Mouse (Mus musculus): ENCODE measurements around the gene Wdr26.
A peak's percentile ranks its signal among the peaks of the same experiment; 100 is the strongest.

Wdr26 gene

GRCm38 (mm10) chr1:181237332-181237731 lies 25.5 kb upstream of the Wdr26 start:
- DNase-seq (ENCODE audit: extremely low spot score), result no peak

GRCm38 (mm10) chr1:181234326-181235035 lies 22.7 kb upstream of the Wdr26 start:
- no peak for DNase-seq (ENCODE audit: extremely low spot score)

GRCm38 (mm10) chr1:181233734-181234133 lies 21.9 kb upstream of the Wdr26 start:
- no peak for DNase-seq (ENCODE audit: extremely low spot score)

GRCm38 (mm10) chr1:181232307-181233027 lies 20.7 kb upstream of the Wdr26 start:
- DNase-seq (ENCODE audit: extremely low spot score), result peak; percentile 76

GRCm38 (mm10) chr1:181231821-181232220 lies 20.0 kb upstream of the Wdr26 start:
- no peak for DNase-seq (ENCODE audit: extremely low spot score)

DNA sequence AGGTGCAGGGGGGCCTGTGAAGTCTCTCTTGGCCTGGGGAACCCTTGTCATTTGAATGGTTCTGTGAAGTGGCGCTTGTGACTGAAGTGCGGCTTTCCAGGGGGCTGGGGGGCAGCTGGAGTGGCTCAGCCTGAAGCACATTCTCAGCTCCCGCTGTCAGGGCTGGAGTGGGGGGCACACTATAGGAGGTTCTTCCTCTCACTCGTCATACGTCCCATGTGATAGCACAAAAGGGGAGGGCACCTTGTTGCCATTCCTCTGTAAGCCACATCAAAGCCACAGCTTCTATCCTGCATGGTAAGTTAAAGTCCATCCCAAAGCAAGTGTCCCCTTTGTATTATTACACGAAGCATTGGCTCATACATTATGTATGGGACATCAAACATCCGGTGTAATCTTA lies 19.5 kb upstream of the Wdr26 start:
- no peak for DNase-seq (ENCODE audit: extremely low spot score)

DNA sequence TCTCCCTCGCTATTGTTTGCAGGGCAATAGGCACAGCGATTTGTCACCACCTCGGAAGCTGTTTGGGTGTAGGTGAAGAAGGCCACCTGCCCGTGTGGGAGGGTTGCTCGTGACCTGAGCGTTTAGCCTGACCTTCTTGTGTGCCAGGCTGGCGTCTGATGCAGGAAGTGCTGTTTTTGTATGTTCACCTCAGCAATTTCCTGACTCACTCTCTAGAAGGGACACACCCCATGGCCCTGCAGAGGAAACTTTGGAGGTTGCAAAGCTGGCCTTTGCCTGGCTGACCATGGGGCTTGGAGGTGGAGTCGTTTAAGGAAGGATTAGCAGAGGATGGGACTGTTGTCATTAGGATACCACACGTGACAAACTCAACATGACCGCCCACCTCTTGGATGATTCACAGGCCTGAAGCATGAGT lies 18.9 kb upstream of the Wdr26 start:
- no peak for DNase-seq (ENCODE audit: extremely low spot score)

DNA sequence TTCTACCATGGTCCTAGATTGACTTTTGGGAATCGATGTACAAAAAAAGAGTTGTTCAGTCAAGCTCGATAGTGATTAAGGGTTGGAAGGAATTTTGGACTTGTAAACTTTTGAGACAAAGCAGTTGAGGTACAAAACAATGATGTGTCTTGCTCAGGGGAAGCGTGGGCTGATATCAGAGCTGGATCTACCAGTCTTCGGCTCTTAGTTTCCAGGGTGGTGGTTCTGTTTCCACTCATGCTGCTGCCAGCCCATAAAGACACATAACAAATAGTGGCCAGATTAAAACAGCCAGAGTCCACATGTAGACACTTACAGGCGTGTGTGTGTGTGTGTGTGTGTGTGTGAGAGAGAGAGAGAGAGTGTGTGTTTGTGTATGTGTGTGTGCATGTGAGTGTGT lies 17.2 kb upstream of the Wdr26 start:
- no peak for DNase-seq (ENCODE audit: extremely low spot score)

GRCm38 (mm10) chr1:181228591-181228990 lies 16.8 kb upstream of the Wdr26 start:
- no peak for DNase-seq (ENCODE audit: extremely low spot score)

GRCm38 (mm10) chr1:181227804-181228203 lies 16.0 kb upstream of the Wdr26 start:
- DNase-seq (ENCODE audit: extremely low spot score), result no peak

GRCm38 (mm10) chr1:181226850-181227249 lies 15.0 kb upstream of the Wdr26 start:
- no peak for DNase-seq (ENCODE audit: extremely low spot score)

- DNase-seq (ENCODE audit: extremely low spot score), result no peak
Measured at GRCm38 (mm10) chr1:181225281-181225680, 13.5 kb upstream of the Wdr26 start.

DNA sequence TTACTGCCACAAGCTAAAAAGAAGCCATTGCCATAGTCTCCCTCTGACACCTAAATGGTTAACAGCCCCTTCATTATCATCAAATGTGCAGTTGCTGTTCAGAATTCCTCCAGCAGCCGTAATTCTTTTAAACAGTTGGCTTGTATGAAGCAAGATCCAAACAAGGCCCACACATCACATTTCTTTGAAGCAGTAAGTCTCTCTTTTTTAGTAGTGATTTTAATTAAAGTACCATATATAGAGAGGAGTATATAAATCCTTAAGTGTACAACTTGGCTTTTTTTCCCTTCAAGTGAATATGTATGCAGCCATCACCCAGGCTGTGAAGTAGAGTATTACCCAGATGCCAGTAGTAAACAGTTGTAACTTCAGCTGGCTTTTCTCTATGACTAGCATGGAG lies 10.2 kb upstream of the Wdr26 start:
- no peak for DNase-seq (ENCODE audit: extremely low spot score)

DNA sequence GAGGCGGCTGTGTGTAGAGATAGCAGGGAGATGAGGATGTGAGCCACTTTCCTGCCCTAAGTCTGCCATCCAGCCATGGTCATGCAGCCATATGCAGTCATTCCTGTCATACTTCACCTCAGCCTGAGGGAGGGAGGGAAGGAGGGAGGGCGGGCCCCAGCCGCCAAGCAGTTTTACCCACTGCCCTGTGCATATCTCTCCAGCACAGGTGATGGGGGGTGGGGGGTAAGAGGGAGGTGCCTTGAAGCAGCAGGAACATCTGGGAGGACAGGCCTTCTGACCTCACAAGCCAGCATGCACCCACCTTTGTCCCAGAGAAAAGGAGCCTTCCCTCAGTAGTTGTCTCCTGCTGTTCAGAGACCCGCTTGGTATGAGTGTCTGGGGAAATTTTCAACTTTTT lies 4.5 kb upstream of the Wdr26 start:
- DNase-seq (ENCODE audit: extremely low spot score), result no peak

GRCm38 (mm10) chr1:181214296-181215035 lies 2.7 kb upstream of the Wdr26 start:
- DNase-seq (ENCODE audit: extremely low spot score), result no peak

DNA sequence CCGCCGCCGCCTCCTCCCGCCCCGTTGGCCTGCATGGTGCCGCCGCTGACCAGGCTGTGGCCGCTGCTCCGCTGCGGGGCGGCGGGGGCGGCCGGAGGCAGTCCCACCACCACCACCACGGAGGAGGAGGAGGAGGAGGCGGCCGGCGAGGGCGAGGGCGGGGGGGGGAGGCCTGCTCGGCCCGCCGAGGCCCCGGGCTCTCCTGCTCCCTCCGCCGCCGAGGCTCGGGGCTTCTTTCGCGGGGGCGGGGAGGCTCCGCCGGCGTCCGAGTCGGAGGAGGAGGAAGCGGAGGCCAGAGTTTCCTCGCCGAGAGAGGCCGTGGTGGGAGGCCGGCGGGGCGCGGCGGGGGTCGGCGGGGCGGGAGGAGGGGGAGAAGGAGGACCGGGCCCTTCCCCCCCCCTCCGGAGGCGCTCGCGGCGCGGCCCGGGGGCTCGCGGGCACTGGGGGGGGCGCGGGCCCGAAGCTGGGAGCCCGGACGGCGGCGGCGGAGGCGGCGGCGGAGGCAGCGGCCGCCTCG lies 340 bp downstream of the Wdr26 start:
- no peak for DNase-seq (ENCODE audit: extremely low spot score)

DNA sequence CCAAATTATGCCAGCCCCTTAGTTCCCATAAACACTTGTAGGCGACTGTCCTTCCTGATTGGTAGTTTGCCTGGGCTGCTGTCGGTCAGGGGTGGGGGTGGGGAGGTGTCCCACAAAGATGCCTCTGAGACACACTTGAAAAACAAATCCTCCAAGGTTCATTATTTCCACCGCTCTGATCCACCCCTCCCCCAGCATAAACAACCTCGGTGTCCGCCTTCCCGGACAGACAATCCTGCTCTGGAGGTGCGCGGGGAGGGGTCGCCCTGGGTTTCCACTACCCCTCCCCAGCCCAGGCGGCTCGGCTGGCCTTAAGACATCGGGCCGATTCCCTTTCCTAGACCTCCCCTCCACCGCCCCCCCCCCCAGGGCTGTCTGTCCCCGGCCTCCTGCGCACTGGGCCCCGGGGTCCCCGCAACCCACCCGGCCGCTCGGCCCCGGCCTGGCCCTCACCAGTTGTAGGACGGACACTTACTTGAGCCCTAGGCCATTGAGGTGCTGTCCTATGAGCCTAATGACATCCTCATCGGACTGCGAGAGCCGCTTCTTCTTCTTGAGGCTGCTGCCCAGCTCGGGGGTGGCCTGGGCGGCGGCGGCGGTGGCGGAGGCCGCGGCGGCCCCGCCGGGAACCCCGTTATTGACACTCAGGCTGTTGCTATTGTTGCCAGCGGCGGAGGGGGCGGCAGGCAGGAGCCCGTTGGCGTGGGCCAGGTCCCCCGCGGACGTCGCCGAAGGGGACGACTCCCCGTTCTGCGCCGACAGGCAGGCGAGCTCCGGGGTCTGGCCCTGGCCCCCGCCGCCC lies 999 bp downstream of the Wdr26 start:
- peak; percentile 36 for DNase-seq (ENCODE audit: extremely low spot score)

GRCm38 (mm10) chr1:181210147-181210546 lies 1.7 kb downstream of the Wdr26 start:
- no peak for DNase-seq (ENCODE audit: extremely low spot score)

DNA sequence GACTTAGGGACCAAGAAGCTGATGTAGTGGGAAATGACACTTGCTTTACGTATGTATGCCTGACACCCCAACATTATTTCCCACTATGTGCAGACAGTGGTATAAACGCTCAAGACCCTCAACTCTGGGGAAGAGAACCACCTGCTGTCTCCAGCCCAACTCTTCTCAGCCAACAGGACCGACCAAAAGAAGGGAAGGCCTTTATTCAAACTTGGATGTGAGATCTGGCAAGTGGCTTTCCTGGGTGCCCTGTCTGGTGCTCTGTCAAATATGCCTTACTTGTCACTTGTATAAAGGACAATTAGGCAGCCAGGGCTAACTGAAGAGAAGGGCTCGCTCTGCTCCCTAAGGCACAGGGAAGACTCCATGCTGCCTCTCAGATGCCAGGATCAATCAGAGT lies 12.4 kb downstream of the Wdr26 start:
- DNase-seq (ENCODE audit: extremely low spot score), result no peak

- DNase-seq (ENCODE audit: extremely low spot score), result no peak
Measured at GRCm38 (mm10) chr1:181188925-181189324, 22.9 kb downstream of the Wdr26 start.

DNA sequence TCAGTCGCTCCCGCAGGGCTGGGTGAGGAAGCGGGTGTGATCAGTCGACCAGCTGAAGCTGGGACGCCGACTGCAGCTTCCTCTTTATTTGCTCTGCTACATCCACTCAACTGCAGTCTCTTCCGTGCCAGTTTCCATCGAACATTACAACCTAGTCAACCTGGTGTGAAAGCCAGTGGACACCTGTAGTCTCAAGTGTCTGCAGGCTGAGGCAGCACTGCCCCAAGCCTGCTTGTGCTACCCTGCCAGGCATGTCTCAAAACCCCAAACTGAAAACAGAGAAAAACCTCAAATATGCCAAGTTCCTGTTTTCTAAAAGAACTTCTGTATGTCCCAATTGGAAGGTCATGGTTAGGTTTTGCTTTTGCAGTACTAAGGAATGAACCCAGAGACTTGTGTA lies 41.6 kb downstream of the Wdr26 start:
- DNase-seq (ENCODE audit: extremely low spot score), result no peak

DNA sequence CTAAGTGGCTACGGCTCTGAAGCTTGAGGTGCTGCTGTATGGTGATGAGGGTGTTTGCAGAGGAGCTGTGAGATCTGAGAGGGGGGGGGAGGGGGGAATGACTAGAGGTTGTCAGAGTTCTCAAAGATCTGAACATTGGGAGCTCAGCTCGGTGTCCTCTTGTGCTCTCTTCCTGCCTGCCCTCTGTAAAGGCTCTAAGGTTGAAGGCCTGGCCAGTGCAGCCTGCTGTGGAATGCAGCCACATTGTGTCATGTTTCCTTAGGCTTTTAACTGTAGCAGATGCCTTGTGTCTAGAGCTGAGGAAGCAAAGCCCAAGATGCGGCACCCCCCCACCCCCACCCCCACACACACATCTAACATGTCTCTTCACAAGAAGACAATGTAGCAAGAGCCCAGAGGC lies 43.4 kb downstream of the Wdr26 start:
- DNase-seq (ENCODE audit: extremely low spot score), result no peak

Data from embryo, embryonic 9.5 days (tissue).